ENCODE assay signal across 21 mouse cellular contexts in the genomic region with DNA sequence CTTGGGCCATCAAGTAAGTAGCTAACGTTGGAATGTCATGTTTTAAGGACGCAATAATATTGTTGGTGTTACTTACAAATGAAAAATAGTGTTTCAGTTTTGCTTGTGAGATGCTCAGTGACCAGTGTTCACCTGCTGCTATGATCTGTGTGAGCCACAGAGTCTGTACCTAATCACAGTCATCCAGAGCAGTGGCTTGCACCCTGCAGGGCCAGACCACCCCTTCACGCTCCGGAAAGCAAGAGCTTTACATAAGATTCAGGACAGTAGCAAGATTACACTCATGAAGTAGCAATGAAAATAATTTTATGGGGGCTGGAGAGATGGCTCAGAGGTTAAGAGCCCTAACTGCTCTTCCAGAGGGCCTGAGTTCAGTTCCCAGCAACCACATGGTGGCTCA.
A peak's percentile ranks its signal among the peaks of the same experiment; 100 is the strongest.
DNase-seq lines count a peak whose midpoint lies in the region; TF ChIP-seq lines count a peak whose summit lies in the region.
"Had no signal": no experiment of that assay in that cellular context is flagged by ENCODE, and none has a peak within 500 bp of the region (broad histone marks: within the 10 kb centered on the region; RNA-seq: fewer than 3 reads in every experiment).

No protein-coding gene starts in this region.

- DNase-seq in heart, adult 11 months, result peak; percentile 77
- no peak for DNase-seq in heart, adult 9 months (ENCODE audit: low spot score in 2 of 2)
- DNase-seq in layer of hippocampus, adult 2 months (ENCODE audit: low spot score in 2 of 2), result no peak
- DNase-seq in layer of hippocampus, postnatal 36 days, result no peak
- DNase-seq in A20 (ENCODE audit: low read depth, low spot score), result peak; percentile 77
- DNase-seq in left cerebral cortex, adult 2 months (ENCODE audit: extremely low spot score in 1 of 2, low spot score in 2 of 2), result no peak
- DNase-seq: adrenal gland, adult 2 months; adrenal gland, postnatal 10 days; adrenal gland, postnatal 25 days; cerebellum, adult 11 months; cerebellum, adult 18-20 months; cerebellum, adult 8-10 months; cerebellum, adult 9-11 months; cerebellum, postnatal 14 days; cerebellum, postnatal 36 days; embryo, embryonic 11 days had no signal

- H3K27ac ChIP-seq in layer of hippocampus, adult 2 months, result no peak overlapping the region
- H3K27ac ChIP-seq in left cerebral cortex, adult 2 months, result no peak overlapping the region
- H3K27ac ChIP-seq: embryonic facial prominence, embryonic 13.5 days; embryonic facial prominence, embryonic 15.5 days; forebrain, embryonic 10.5 days; forebrain, embryonic 12.5 days had no signal

- intact Hi-C loops in left cerebral cortex, adult 2 months (cut with DNase I), result loop anchor here (5.0 kb wide), 2 partner anchors 73 to 248 kb away; partner anchors contain the start of genes Bbs10 and Nap1l1

- H3K4me3 ChIP-seq in layer of hippocampus, adult 2 months, result no peak overlapping the region
- H3K4me3 ChIP-seq in left cerebral cortex, adult 2 months, result no peak overlapping the region
- H3K4me3 ChIP-seq: embryonic facial prominence, embryonic 13.5 days; embryonic facial prominence, embryonic 15.5 days; erythroblast, embryonic 14.5 days; forebrain, embryonic 10.5 days; forebrain, embryonic 12.5 days had no signal

- TF ChIP-seq CTCF in layer of hippocampus, adult 2 months (conservative IDR thresholded peaks at IDR 0.05), result 0 out of 2 replicates have a peak, but pooled peaks have one; percentile 16
- no peak; the same call in 1 of the 2 replicates for TF ChIP-seq CTCF in left cerebral cortex, adult 2 months (IDR thresholded peaks at IDR 0.05)

Comparison
In these comparisons a context has a peak if more than half of its experiments do, and no peak if none do; other contexts are left out.
1. DNase-seq: peak in heart, adult 11 months (single experiment) and A20 (single experiment); none in heart, adult 9 months (0 of 2), layer of hippocampus, adult 2 months (0 of 2), layer of hippocampus, postnatal 36 days (0 of 2) and left cerebral cortex, adult 2 months (0 of 2).